Mouse (Mus musculus): ENCODE measurements at regions not wholly inside any gene's neighbourhood (a gene's known extent, or its start where the extent isn't known, plus 50 kb on each side); places are given as distances from the start of the nearest gene placed in this dataset.
"Not testable (repeated sequence)": the region's sequence is repeated elsewhere in the genome, so short reads cannot be mapped to it uniquely, and the experiment has no call there.

DNA sequence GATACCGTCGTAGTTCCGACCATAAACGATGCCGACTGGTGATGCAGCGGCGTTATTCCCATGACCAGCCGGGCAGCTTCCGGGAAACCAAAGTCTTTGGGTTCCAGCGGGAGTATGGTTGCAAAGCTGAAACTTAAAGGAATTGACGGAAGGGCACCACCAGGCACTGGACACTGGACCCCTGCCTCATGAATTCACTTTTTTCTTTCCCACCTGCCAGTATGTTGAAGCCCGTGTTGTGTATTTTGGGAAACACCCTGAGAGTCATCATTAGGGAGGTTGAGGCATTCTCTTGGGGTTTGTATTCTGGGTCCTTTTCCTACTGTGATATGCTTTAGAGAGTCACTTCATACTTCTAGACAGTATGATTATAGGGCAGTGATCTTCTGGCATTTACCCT is 197.9 kb downstream of the Samd9l start:
- peak; percentile 64 for DNase-seq (ENCODE audit: low spot score)

DNA sequence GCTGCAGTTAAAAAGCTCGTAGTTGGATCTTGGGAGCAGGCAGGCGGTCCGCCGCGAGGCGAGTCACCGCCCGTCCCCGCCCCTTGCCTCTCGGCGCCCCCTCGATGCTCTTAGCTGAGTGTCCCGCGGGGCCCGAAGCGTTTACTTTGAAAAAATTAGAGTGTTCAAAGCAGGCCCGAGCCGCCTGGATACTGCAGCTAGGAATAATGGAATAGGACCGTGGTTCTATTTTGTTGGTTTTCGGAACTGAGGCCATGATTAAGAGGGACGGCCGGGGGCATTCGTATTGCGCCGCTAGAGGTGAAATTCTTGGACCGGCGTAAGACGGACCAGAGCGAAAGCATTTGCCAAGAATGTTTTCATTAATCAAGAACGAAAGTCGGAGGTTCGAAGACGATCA is 198.3 kb downstream of the Samd9l start:
- no peak for DNase-seq (ENCODE audit: low spot score)

GRCm38 (mm10) chr6:3200586-3200985 is 198.8 kb downstream of the Samd9l start:
- DNase-seq (ENCODE audit: low spot score), result peak; percentile 68

GRCm38 (mm10) chr6:3192424-3192820 is 206.9 kb downstream of the Samd9l start:
- DNase-seq (ENCODE audit: low spot score), result not testable (repeated sequence)

DNA sequence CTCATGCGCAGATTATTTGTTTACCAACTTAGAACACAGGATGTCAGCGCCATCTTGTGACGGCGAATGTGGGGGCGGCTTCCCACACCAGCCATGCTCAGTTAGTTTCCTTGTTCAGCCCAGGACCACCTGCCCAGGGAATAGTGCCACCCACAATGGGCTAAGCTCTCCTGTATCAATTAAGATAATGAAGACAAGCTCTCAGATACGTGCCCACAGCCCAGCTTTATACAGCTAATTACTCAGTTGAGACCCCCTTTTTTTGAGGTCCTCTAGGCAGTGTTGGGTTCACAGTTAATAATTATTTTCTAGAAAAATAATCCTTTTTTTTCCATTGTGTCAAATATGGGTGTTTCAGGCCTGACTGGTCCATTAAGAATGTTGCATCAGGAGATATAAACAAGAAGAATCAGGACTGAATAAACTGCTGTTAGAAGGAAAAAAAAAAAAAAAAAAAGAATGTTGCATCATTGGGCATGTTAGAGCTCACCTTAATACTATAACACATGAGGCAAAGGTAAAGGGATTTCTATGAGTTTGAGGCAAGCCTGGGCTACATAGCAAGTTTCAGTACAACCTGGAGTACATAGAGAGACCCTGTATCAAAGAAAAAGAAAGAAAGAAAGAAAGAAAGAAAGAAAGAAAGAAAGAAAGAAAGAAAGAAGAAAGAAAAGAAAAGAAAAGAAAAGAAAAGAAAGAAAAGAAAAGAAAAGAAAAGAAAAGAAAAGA is 207.5 kb downstream of the Samd9l start:
- not testable (repeated sequence) for DNase-seq (ENCODE audit: low spot score)

GRCm38 (mm10) chr6:3183819-3184199 is 215.6 kb downstream of the Samd9l start:
- peak; percentile 66 for DNase-seq (ENCODE audit: low spot score)

DNA sequence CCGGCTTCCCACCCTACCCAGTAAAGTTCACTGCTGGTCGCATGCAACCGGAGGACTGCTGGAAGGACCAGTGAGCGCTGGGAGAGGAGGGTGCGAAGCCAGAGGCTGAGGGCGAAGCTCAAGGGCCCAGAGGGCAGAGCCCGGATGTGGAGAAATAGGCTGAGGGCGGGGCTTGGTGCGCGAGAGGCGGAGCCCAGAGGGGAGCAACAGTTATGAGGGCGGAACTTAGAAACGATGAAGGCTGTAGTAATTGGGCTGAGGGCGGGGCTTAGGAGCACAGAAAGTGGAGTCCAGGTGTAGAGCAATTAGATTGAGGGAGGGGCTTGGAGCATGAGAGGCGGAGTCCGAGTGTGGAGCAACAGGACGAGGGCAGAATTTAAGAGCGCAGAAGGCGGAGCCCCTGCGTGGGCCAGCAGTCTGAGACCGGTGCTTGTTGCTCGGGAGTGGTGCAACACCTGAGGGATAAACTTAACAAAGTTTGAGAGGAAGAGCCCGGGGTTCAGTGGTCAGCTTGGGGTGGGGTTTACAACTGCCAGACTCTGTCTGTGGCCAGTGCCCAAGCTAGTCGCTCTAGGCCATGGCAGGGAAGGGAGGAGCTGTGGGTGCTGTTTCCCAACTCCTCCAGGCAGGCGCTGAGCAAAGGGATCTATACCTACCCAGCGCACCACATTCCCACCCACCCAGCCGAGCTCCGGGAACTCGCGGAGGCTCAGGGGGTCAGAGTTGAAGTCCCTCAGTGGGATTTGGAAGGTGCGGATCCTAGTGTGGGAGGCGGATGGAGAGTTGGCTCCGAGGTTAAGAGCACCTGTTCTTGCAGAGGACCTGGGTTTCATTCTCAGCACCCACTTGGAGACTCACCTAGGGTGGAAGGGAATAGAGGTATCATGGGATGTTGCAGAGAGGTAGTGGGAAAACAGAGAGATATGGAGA is 216.2 kb downstream of the Samd9l start:
- DNase-seq (ENCODE audit: low spot score), result peak; percentile 45

DNA sequence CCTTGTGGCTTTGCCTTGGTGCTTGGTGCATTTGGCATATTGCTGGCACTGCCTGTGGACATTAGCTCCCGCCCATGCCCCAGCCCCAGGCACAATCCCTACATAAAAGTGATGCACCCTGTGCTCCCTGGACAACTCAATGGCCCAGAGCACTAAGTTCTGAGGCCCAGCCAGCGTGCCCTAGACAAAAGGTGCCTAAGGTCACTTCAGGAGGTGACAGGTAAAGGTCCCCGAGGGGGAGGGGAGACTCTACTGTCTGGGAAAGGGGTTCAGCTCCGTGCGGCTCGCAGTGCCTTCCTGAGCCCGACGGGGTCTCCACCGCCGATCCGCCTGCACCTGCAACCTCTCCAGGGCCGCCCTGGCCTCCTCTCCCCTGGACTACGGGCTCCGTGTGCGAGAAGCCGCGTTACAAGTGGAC is 216.9 kb downstream of the Samd9l start:
- DNase-seq (ENCODE audit: low spot score), result not testable (repeated sequence)

- not testable (repeated sequence) for DNase-seq (ENCODE audit: low spot score)
These were observed 219.6 kb downstream of the Samd9l start for GRCm38 (mm10) chr6:3179603-3180348.

DNA sequence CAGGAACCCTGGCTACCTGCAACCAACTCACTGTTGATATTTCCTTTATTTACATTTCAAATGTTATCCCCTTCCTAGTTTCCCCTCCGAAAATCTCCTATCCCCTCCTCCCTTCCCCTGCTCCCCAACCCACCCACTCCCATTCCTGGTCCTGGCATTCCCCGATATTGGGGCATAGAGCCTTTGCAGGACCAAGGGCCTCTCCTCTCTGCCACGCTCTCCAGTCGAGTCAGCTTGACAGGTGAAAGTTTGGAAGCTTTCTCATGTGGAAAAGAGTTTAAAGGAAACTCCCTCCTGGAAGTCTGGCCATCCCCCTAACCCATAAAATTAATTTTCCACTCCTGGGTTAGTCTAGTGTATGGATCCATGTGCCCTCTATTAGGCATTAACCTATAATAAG is 229.9 kb downstream of the Samd9l start:
- DNase-seq (ENCODE audit: low spot score), result not testable (repeated sequence)

GRCm38 (mm10) chr6:3166149-3166548 is 233.2 kb downstream of the Samd9l start:
- DNase-seq (ENCODE audit: low spot score), result not testable (repeated sequence)

- DNase-seq (ENCODE audit: low spot score), result not testable (repeated sequence)
These were observed 247.5 kb downstream of the Samd9l start for GRCm38 (mm10) chr6:3151901-3152300.

GRCm38 (mm10) chr6:3137823-3138222 is 261.5 kb downstream of the Samd9l start:
- DNase-seq (ENCODE audit: low spot score), result not testable (repeated sequence)

GRCm38 (mm10) chr6:3133763-3134162 is 265.6 kb downstream of the Samd9l start:
- DNase-seq (ENCODE audit: low spot score), result not testable (repeated sequence)

DNA sequence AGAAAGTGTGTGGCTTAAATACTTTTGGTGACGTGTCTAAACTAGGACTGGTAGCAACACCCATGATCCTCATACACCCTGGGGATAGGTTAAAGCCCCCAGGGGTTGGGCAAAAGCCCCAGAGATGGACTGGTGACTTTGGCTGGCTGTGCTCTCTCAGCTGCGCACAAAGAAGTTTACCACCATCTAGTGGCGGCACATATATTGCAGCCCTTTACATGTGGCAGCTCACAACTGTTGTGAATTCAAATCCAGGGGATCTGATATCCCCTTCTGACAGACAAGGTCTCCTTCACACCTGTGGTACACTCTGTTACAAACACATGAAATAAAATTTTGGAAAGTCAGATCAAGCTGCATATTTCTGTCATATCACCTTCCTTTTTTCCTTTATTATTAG is 283.1 kb downstream of the Samd9l start:
- DNase-seq (ENCODE audit: low spot score), result not testable (repeated sequence)
